Mouse (Mus musculus) midbrain, embryonic 12.5 days (tissue): Measurements from ENCODE around the gene Optc. TPM values are rescaled to one million over a fixed set of nuclear protein-coding genes. Genes with fewer than 3 reads are reported as not detected.
A peak's percentile ranks its signal among the peaks of the same experiment; 100 is the strongest.

Source experiments
- ATAC-seq: fragments of 200-750 bp; cut with Nextera tagmentation; 2 replicates; pipeline ENCODE4 v1.8.0; 2017; ENCODE audit warnings: low read depth, moderate TSS enrichment, moderate library complexity; ENCODE audit not compliant: low FRiP score
- H3K27ac ChIP-seq: fragments of 300-500 bp; sonication (generic); replicated peaks from 2 replicates; pipeline ENCODE4 v1.5.1; 2016; ENCODE audit warnings: mild to moderate bottlenecking
- H3K27me3 ChIP-seq: fragments of 300-500 bp; sonication (generic); 2 replicates; pipeline ENCODE4 v1.6.1; 2016; ENCODE audit warnings: mild to moderate bottlenecking
- H3K36me3 ChIP-seq: fragments of 300-500 bp; sonication (generic); 2 replicates; pipeline ENCODE4 v1.6.1; 2016
- H3K4me1 ChIP-seq: fragments of 300-500 bp; sonication (generic); 2 replicates; pipeline ENCODE4 v1.6.1; 2016
- H3K4me2 ChIP-seq: fragments of 300-500 bp; sonication (generic); replicated peaks from 2 replicates; pipeline ENCODE4 v1.6.1; 2016; ENCODE audit warnings: mild to moderate bottlenecking, moderate library complexity
- H3K4me3 ChIP-seq: fragments of 300-500 bp; sonication (generic); 2 replicates; pipeline ENCODE4 v1.5.1; 2016; ENCODE audit warnings: mild to moderate bottlenecking
- H3K9ac ChIP-seq: fragments of 300-500 bp; sonication (generic); replicated peaks from 2 replicates; pipeline ENCODE4 v1.6.1; 2016; ENCODE audit warnings: mild to moderate bottlenecking, moderate library complexity
- H3K9me3 ChIP-seq: fragments of 300-500 bp; sonication (generic); 2 replicates; pipeline ENCODE4 v1.6.1; 2016; ENCODE audit warnings: mild to moderate bottlenecking
- WGBS: fragments of 180-500 bp; shearing (Covaris S2); methylation state at CpG from one replicate; pipeline ENCODE4 v1.1.7; 2016; 5-methylcytosine and 5-hydroxymethylcytosine counted together
- polyA plus RNA-seq: library from polyadenylated mRNA; unstranded; fragments of >200 nt; fragmentation: Nextera tagmentation; extraction: Ambion mirVana; gene quantifications from 2 replicates; pipeline ENCODE4 v1.2.1, GENCODE M21; 2016

The Optc gene
- polyA plus RNA-seq, 1 experiment from 2014 or later, result 3.0 TPM

DNA sequence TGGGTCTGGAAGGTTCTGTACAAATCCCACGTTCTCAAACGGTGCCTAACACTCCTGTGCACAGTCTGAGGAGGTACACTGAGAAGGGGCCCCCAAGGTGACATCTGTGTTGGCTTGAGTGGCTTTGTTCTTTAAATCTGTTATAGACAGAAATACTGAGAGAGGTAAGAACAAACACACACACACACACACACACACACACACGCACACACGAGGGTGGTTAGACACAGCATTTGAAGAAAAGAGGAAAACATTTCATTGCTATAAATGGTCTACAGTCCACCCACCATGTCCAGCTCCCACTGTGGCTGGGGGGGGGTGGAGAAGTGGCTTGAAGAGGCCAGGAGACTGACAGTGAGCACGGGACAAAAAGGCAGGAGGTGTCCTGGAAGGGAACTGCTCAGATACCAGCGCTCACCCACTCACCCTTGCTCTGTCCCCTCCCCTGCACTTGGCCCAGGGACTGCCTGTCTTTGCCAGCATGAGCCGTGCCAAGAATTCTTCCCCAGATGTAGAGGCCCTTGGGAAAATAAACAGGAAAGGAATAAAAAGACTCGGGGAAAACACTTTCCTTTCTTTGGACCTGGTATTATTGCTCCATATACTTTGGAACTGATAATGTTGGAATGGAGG is 8.0 kb upstream of the Optc start:
- WGBS, result 78% methylated on average over 8 of the region's 8 CpGs
- Histone ChIP-seq H3K4me3 (no peak overlapping the region), H3K36me3 (no peaks in the 10 kb centered on the region), H3K4me1 (peaks cover 24% of the 10 kb centered on the region), H3K9ac (no peak overlapping the region), H3K9me3 (no peaks in the 10 kb centered on the region), H3K27me3 (peaks cover 3% of the 10 kb centered on the region; the same call in 1 of the 2 replicates), H3K4me2 (no peak overlapping the region), H3K27ac (no peak overlapping the region)
- ATAC-seq, result no peak

DNA sequence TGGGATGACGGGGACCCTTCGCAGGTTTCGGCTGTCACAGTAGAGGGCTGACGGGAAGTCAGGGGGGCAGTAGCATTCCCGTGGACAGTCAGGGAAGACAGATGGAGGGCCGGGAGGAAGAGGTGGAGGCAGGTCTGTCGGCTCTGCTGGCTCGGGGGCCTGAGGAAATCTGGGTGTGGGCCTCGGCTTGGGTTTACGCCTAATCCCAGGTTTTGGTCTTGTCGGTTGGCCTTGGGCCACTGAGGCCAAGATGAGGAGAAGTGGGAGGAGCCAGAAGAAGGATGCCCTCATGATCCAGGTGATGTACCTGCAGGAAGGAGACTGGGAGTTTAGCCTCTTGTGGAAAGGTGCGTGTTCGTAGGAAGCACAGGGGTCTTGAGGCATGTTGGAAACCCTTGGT is 7.3 kb upstream of the Optc start:
- Histone ChIP-seq H3K27me3 (peaks cover 10% of the 10 kb centered on the region), H3K9ac (no peak overlapping the region), H3K4me3 (no peak overlapping the region), H3K4me1 (peaks cover 16% of the 10 kb centered on the region), H3K27ac (no peak overlapping the region), H3K36me3 (no peaks in the 10 kb centered on the region), H3K9me3 (no peaks in the 10 kb centered on the region), H3K4me2 (no peak overlapping the region)
- WGBS, result 87% methylated on average over 13 of the region's 13 CpGs
- no peak for ATAC-seq

GRCm38 (mm10) chr1:133913018-133913417 is 5.2 kb upstream of the Optc start:
- no peak overlapping the region for H3K4me2 ChIP-seq
- 78% methylated on average over 6 of the region's 6 CpGs for WGBS
- H3K9me3 ChIP-seq, result no peaks in the 10 kb centered on the region
- no peak overlapping the region for H3K4me3 ChIP-seq
- H3K4me1 ChIP-seq, result peaks cover 23% of the 10 kb centered on the region
- H3K36me3 ChIP-seq, result no peaks in the 10 kb centered on the region
- H3K27me3 ChIP-seq, result peaks cover 19% of the 10 kb centered on the region
- no peak for ATAC-seq
- no peak overlapping the region for H3K27ac ChIP-seq
- H3K9ac ChIP-seq, result no peak overlapping the region

GRCm38 (mm10) chr1:133911456-133911855 is 3.7 kb upstream of the Optc start:
- Histone ChIP-seq H3K27me3 (peaks cover 25% of the 10 kb centered on the region), H3K4me2 (no peak overlapping the region), H3K4me1 (peaks cover 29% of the 10 kb centered on the region), H3K9me3 (no peaks in the 10 kb centered on the region), H3K36me3 (no peaks in the 10 kb centered on the region), H3K9ac (no peak overlapping the region), H3K27ac (no peak overlapping the region), H3K4me3 (no peak overlapping the region)
- 26% methylated on average over 4 of the region's 4 CpGs for WGBS
- no peak for ATAC-seq

- peaks cover 25% of the 10 kb centered on the region for H3K27me3 ChIP-seq
- H3K9me3 ChIP-seq, result no peaks in the 10 kb centered on the region
- ATAC-seq, result no peak
- WGBS, result 84% methylated on average over 4 of the region's 4 CpGs
- no peak overlapping the region for H3K9ac ChIP-seq
- no peak overlapping the region for H3K27ac ChIP-seq
- no peak overlapping the region for H3K4me3 ChIP-seq
- H3K4me1 ChIP-seq, result peaks cover 31% of the 10 kb centered on the region
- H3K4me2 ChIP-seq, result no peak overlapping the region
- no peaks in the 10 kb centered on the region for H3K36me3 ChIP-seq
These were observed 3.2 kb upstream of the Optc start for GRCm38 (mm10) chr1:133911008-133911407.

GRCm38 (mm10) chr1:133910108-133910507 is 2.3 kb upstream of the Optc start:
- ATAC-seq, result no peak
- H3K4me1 ChIP-seq, result peaks cover 31% of the 10 kb centered on the region
- H3K4me3 ChIP-seq, result no peak overlapping the region
- no peaks in the 10 kb centered on the region for H3K36me3 ChIP-seq
- H3K27ac ChIP-seq, result no peak overlapping the region
- H3K4me2 ChIP-seq, result no peak overlapping the region
- peaks cover 25% of the 10 kb centered on the region for H3K27me3 ChIP-seq
- WGBS, result 89% methylated on average over 7 of the region's 7 CpGs
- H3K9me3 ChIP-seq, result no peaks in the 10 kb centered on the region
- H3K9ac ChIP-seq, result no peak overlapping the region

- H3K4me3 ChIP-seq, result peak overlapping the region; percentile 43
- H3K9me3 ChIP-seq, result no peaks in the 10 kb centered on the region
- peak overlapping the region; percentile 85 for H3K4me2 ChIP-seq
- WGBS, result 18% methylated on average over 27 of the region's 27 CpGs
- no peaks in the 10 kb centered on the region for H3K36me3 ChIP-seq
- ATAC-seq, result peak; percentile 5; the same call in 1 of the 2 replicates
- peaks cover 31% of the 10 kb centered on the region for H3K4me1 ChIP-seq
- peak overlapping the region; percentile 79 for H3K27ac ChIP-seq
- peak overlapping the region; percentile 53 for H3K9ac ChIP-seq
- H3K27me3 ChIP-seq, result peaks cover 25% of the 10 kb centered on the region
These were observed 1.1 kb upstream of the Optc start for GRCm38 (mm10) chr1:133908659-133909575.

- 47% methylated on average over 12 of the region's 12 CpGs for WGBS
- no peak for ATAC-seq
- H3K36me3 ChIP-seq, result no peaks in the 10 kb centered on the region
- H3K4me1 ChIP-seq, result peaks cover 34% of the 10 kb centered on the region
- H3K27ac ChIP-seq, result no peak overlapping the region
- no peak overlapping the region for H3K9ac ChIP-seq
- no peak overlapping the region for H3K4me3 ChIP-seq
- H3K4me2 ChIP-seq, result no peak overlapping the region
- H3K27me3 ChIP-seq, result peaks cover 25% of the 10 kb centered on the region
- no peaks in the 10 kb centered on the region for H3K9me3 ChIP-seq
These were observed 1.4 kb downstream of the Optc start for GRCm38 (mm10) chr1:133906420-133906819.

GRCm38 (mm10) chr1:133900825-133901224 is 7.0 kb downstream of the Optc start:
- Histone ChIP-seq H3K27ac (no peak overlapping the region), H3K4me2 (no peak overlapping the region), H3K9me3 (no peaks in the 10 kb centered on the region), H3K36me3 (no peaks in the 10 kb centered on the region), H3K4me1 (peaks cover 5% of the 10 kb centered on the region; the same call in 1 of the 2 replicates), H3K9ac (no peak overlapping the region), H3K27me3 (no peaks in the 10 kb centered on the region), H3K4me3 (no peak overlapping the region)
- WGBS, result 79% methylated on average over 9 of the region's 9 CpGs
- ATAC-seq, result no peak

DNA sequence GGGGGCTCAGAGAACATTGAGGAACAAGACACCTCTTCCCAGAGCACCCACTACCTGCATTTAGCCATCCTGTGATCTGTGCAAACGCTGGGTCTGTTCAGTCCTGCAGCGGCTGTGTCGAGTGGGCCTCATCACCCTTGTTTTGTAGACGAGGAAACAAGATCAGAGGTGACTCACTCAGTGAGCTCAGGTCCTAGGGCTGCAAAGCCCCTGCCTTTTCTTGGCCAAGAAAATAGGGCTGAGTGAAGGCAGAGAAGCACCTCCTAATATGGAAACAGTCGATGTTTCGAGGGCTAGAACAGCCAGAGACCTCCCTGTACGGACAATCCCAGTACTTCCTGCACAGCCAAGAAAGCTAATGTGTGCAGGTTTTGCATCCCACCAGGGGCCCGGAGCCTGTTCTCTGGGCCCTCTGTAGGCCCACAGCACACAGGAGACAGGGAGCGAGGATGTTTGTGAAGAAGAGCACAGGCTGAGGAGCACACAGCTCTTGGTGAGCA is 8.7 kb downstream of the Optc start:
- WGBS, result 80% methylated on average over 9 of the region's 9 CpGs
- H3K4me1 ChIP-seq, result peaks cover 5% of the 10 kb centered on the region; the same call in 1 of the 2 replicates
- no peak overlapping the region for H3K27ac ChIP-seq
- H3K4me2 ChIP-seq, result no peak overlapping the region
- no peaks in the 10 kb centered on the region for H3K9me3 ChIP-seq
- H3K9ac ChIP-seq, result no peak overlapping the region
- H3K36me3 ChIP-seq, result no peaks in the 10 kb centered on the region
- H3K27me3 ChIP-seq, result no peaks in the 10 kb centered on the region
- no peak overlapping the region for H3K4me3 ChIP-seq
- no peak for ATAC-seq

- WGBS, result 72% methylated on average over 6 of the region's 6 CpGs
- no peak overlapping the region for H3K27ac ChIP-seq
These were observed 10.5 kb downstream of the Optc start for GRCm38 (mm10) chr1:133897293-133897692.

DNA sequence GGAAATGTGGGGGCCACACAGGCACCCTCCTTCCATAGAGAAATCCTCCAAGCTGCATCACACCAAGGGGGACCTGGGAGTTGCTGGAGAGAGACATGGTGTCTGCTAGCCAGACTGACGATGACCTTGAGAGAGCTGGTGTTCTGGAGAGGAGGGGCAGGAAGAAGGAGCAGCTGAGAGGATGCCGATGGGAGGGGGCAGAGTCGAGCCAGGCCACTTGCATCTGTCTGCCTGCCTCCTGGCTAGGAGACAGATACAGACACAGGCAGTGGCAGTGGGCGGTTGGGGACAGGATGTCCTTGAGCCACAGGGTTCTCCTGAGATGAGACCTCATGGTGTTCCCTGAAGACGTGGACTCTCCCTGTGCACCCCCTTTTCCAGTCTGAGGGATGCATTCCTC is 16.3 kb downstream of the Optc start:
- Histone ChIP-seq H3K36me3 (no peaks in the 10 kb centered on the region), H3K9ac (no peak overlapping the region), H3K4me2 (no peak overlapping the region), H3K9me3 (no peaks in the 10 kb centered on the region), H3K27ac (no peak overlapping the region), H3K4me3 (no peak overlapping the region), H3K27me3 (peaks cover 26% of the 10 kb centered on the region; the same call in 1 of the 2 replicates), H3K4me1 (peaks cover 56% of the 10 kb centered on the region)
- WGBS, result 34% methylated on average over 5 of the region's 5 CpGs
- no peak for ATAC-seq

More at GRCm38 (mm10) chr1:133897293-133897692, 10.5 kb downstream of the Optc start:
- Histone ChIP-seq H3K9me3 (no peaks in the 10 kb centered on the region), H3K36me3 (no peaks in the 10 kb centered on the region), H3K4me3 (no peak overlapping the region), H3K4me2 (no peak overlapping the region), H3K9ac (no peak overlapping the region), H3K27me3 (no peaks in the 10 kb centered on the region), H3K4me1 (peaks cover 8% of the 10 kb centered on the region)
- ATAC-seq, result no peak
